Mouse (Mus musculus) liver, embryonic 13.5 days (tissue): Measurements from ENCODE around the gene Skiv2l. TPM values are rescaled to one million over a fixed set of nuclear protein-coding genes. Genes with fewer than 3 reads are reported as not detected.

Experiments
- ATAC-seq: fragments of 200-750 bp; cut with Nextera tagmentation; 2 replicates; pipeline ENCODE4 v1.8.0; 2017; ENCODE audit warnings: low read depth, mild to moderate bottlenecking, moderate number of reproducible peaks, moderate library complexity
- DNase-seq: peaks from one replicate; pipeline ENCODE4 v3.0.0; 2022
- H3K27ac ChIP-seq: fragments of 300-500 bp; sonication (generic); 2 replicates; pipeline ENCODE4 v1.5.1; 2015; ENCODE audit warnings: moderate library complexity, mild to moderate bottlenecking, inconsistent platforms
- H3K27me3 ChIP-seq: fragments of 300-500 bp; sonication (generic); 2 replicates; pipeline ENCODE4 v1.6.1; 2015; ENCODE audit warnings: mild to moderate bottlenecking, inconsistent platforms
- H3K36me3 ChIP-seq: fragments of 300-500 bp; sonication (generic); 2 replicates; pipeline ENCODE4 v1.6.1; 2015; ENCODE audit warnings: mild to moderate bottlenecking, inconsistent platforms
- H3K4me1 ChIP-seq: fragments of 300-500 bp; sonication (generic); replicated peaks from 2 replicates; pipeline ENCODE4 v1.6.1; 2015; ENCODE audit warnings: inconsistent platforms
- H3K4me2 ChIP-seq: fragments of 300-500 bp; sonication (generic); 2 replicates; pipeline ENCODE4 v1.6.1; 2015; ENCODE audit warnings: inconsistent platforms, mild to moderate bottlenecking, moderate library complexity
- H3K4me3 ChIP-seq: fragments of 300-500 bp; sonication (generic); replicated peaks from 2 replicates; pipeline ENCODE4 v1.5.1; 2015; ENCODE audit warnings: mild to moderate bottlenecking, inconsistent platforms
- H3K9ac ChIP-seq: fragments of 300-500 bp; sonication (generic); 2 replicates; pipeline ENCODE4 v1.6.1; 2015; ENCODE audit warnings: mild to moderate bottlenecking, inconsistent platforms
- H3K9me3 ChIP-seq: fragments of 300-500 bp; sonication (generic); replicated peaks from 2 replicates; pipeline ENCODE4 v1.6.1; 2016; ENCODE audit warnings: inconsistent platforms
- WGBS: fragments of 180-500 bp; shearing (Covaris S2); methylation state at CpG from one replicate; pipeline ENCODE4 v1.1.7; 2015; ENCODE audit not compliant: insufficient replicate concordance; 5-methylcytosine and 5-hydroxymethylcytosine counted together
- polyA plus RNA-seq: library from polyadenylated mRNA; unstranded; fragments of >200 nt; fragmentation: Nextera tagmentation; extraction: Ambion mirVana; gene quantifications from 2 replicates; pipeline ENCODE4 v1.2.1, GENCODE M21; 2015

Skiv2l gene
- 24.0 and 26.1 TPM in 2 replicates for polyA plus RNA-seq

- under 1% methylated on average over 65 of the region's 65 CpGs for WGBS
- peaks cover 48% of the 10 kb centered on the region for H3K4me1 ChIP-seq
- peak; percentile 94 for ATAC-seq
Measured at GRCm38 (mm10) chr17:34849722-34850516, at the start of gene Skiv2l, which contains the start of gene Nelfe. Gene Skiv2l (minus strand): TSS chr17:34850210. Gene Nelfe (plus strand): TSS chr17:34850391.

GRCm38 (mm10) chr17:34899053-34899889 is 49.3 kb upstream of the Skiv2l start:
- under 1% methylated on average over 38 of the region's 45 CpGs for WGBS
- peak; percentile 28 for DNase-seq
- H3K9me3 ChIP-seq = no peaks in the 10 kb centered on the region

More at GRCm38 (mm10) chr17:34849722-34850516, at the start of gene Skiv2l, which contains the start of gene Nelfe:
- Histone ChIP-seq H3K4me2 (peak within 1 kb of the TSS; percentile 99), H3K9ac (peak within 1 kb of the TSS; percentile 89), H3K9me3 (no peaks in the 10 kb centered on the region), H3K4me3 (peak within 1 kb of the TSS; percentile 91), H3K36me3 (peaks cover 62% of the 10 kb centered on the region), H3K27me3 (no peaks in the 10 kb centered on the region), H3K27ac (peak within 1 kb of the TSS; percentile 83)
- peak; percentile 97 for DNase-seq

GRCm38 (mm10) chr17:34898706-34899052 is 48.7 kb upstream of the Skiv2l start:
- H3K27ac ChIP-seq = peak overlapping the region; percentile 94
- no peak for ATAC-seq
- H3K9ac ChIP-seq = peak overlapping the region; percentile 93
- peak overlapping the region; percentile 98 for H3K4me2 ChIP-seq
- 0% methylated on average over 30 of the region's 47 CpGs for WGBS
- no peak for DNase-seq
- peak overlapping the region; percentile 81 for H3K4me3 ChIP-seq
- no peaks in the 10 kb centered on the region for H3K9me3 ChIP-seq
- H3K27me3 ChIP-seq = no peaks in the 10 kb centered on the region
- H3K4me1 ChIP-seq = peaks cover 82% of the 10 kb centered on the region
- H3K36me3 ChIP-seq = peaks cover 33% of the 10 kb centered on the region

More at GRCm38 (mm10) chr17:34899053-34899889, 49.3 kb upstream of the Skiv2l start:
- peaks cover 78% of the 10 kb centered on the region for H3K4me1 ChIP-seq
- H3K27ac ChIP-seq = peak overlapping the region; percentile 94
- peak; percentile 8; the same call in 1 of the 2 replicates for ATAC-seq
- peak overlapping the region; percentile 93 for H3K9ac ChIP-seq
- H3K27me3 ChIP-seq = no peaks in the 10 kb centered on the region
- peak overlapping the region; percentile 98 for H3K4me2 ChIP-seq
- H3K36me3 ChIP-seq = peaks cover 38% of the 10 kb centered on the region
- H3K4me3 ChIP-seq = peak overlapping the region; percentile 81

GRCm38 (mm10) chr17:34898160-34898586 is 48.2 kb upstream of the Skiv2l start, which contains the start of the genes C2 and Ehmt2:
Gene C2 (minus strand): TSS chr17:34898265.
Gene Ehmt2 (plus strand): TSS chr17:34898469.
- no peaks in the 10 kb centered on the region for H3K9me3 ChIP-seq
- WGBS = under 1% methylated on average over 20 of the region's 44 CpGs
- H3K4me2 ChIP-seq = peak within 1 kb of the TSS; percentile 98
- peak within 1 kb of the TSS; percentile 81 for H3K4me3 ChIP-seq
- H3K27me3 ChIP-seq = no peaks in the 10 kb centered on the region
- peaks cover 82% of the 10 kb centered on the region for H3K4me1 ChIP-seq
- peaks cover 28% of the 10 kb centered on the region for H3K36me3 ChIP-seq
- H3K9ac ChIP-seq = peak within 1 kb of the TSS; percentile 93
- DNase-seq (peak; percentile 67), ATAC-seq (peak; percentile 53)
- H3K27ac ChIP-seq = peak within 1 kb of the TSS; percentile 94

GRCm38 (mm10) chr17:34897373-34898159 is 47.6 kb upstream of the Skiv2l start:
- Histone ChIP-seq H3K4me1 (peaks cover 81% of the 10 kb centered on the region), H3K9ac (peak overlapping the region; percentile 93), H3K4me2 (peak overlapping the region; percentile 98), H3K27me3 (no peaks in the 10 kb centered on the region), H3K27ac (peak overlapping the region; percentile 94), H3K4me3 (peak overlapping the region; percentile 81), H3K36me3 (peaks cover 22% of the 10 kb centered on the region), H3K9me3 (no peaks in the 10 kb centered on the region)
- ATAC-seq (no peak), DNase-seq (peak; percentile 36)
- WGBS = 8% methylated on average over 10 of the region's 10 CpGs

- WGBS = 70% methylated on average over 17 of the region's 17 CpGs
- Histone ChIP-seq H3K4me2 (peak overlapping the region; percentile 98), H3K36me3 (peaks cover 17% of the 10 kb centered on the region), H3K27me3 (no peaks in the 10 kb centered on the region), H3K9ac (no peak overlapping the region), H3K4me1 (peaks cover 81% of the 10 kb centered on the region), H3K27ac (no peak overlapping the region), H3K4me3 (no peak overlapping the region), H3K9me3 (no peaks in the 10 kb centered on the region)
- DNase-seq (no peak), ATAC-seq (no peak)
Measured at GRCm38 (mm10) chr17:34896366-34896765, 46.4 kb upstream of the Skiv2l start.

- Histone ChIP-seq H3K9ac (peak overlapping the region; percentile 86; the same call in 1 of the 2 replicates), H3K4me1 (peaks cover 77% of the 10 kb centered on the region)
Measured at GRCm38 (mm10) chr17:34895724-34896123, 45.7 kb upstream of the Skiv2l start.

GRCm38 (mm10) chr17:34894801-34895530 is 45.0 kb upstream of the Skiv2l start:
- Histone ChIP-seq H3K27me3 (no peaks in the 10 kb centered on the region), H3K9me3 (no peaks in the 10 kb centered on the region), H3K27ac (peak overlapping the region; percentile 88), H3K9ac (peak overlapping the region; percentile 86), H3K4me2 (peak overlapping the region; percentile 98), H3K4me1 (peaks cover 70% of the 10 kb centered on the region), H3K4me3 (peak overlapping the region; percentile 74), H3K36me3 (peaks cover 10% of the 10 kb centered on the region)
- WGBS = 20% methylated on average over 46 of the region's 51 CpGs
- ATAC-seq (no peak), DNase-seq (no peak)

More at GRCm38 (mm10) chr17:34895724-34896123, 45.7 kb upstream of the Skiv2l start:
- Histone ChIP-seq H3K9me3 (no peaks in the 10 kb centered on the region), H3K27me3 (no peaks in the 10 kb centered on the region), H3K4me3 (peak overlapping the region; percentile 74), H3K27ac (peak overlapping the region; percentile 88), H3K36me3 (peaks cover 10% of the 10 kb centered on the region), H3K4me2 (peak overlapping the region; percentile 98)
- no peak for ATAC-seq
- no peak for DNase-seq
- 92% methylated on average over 15 of the region's 15 CpGs for WGBS

GRCm38 (mm10) chr17:34894074-34894597 is 44.1 kb upstream of the Skiv2l start:
- DNase-seq (peak; percentile 86), ATAC-seq (peak; percentile 82)
- Histone ChIP-seq H3K9me3 (no peaks in the 10 kb centered on the region), H3K4me2 (peak overlapping the region; percentile 98), H3K36me3 (peaks cover 10% of the 10 kb centered on the region), H3K9ac (peak overlapping the region; percentile 86), H3K4me3 (peak overlapping the region; percentile 74), H3K4me1 (peaks cover 62% of the 10 kb centered on the region), H3K27ac (peak overlapping the region; percentile 88), H3K27me3 (no peaks in the 10 kb centered on the region)
- under 1% methylated on average over 51 of the region's 51 CpGs for WGBS
